Mouse (Mus musculus) limb, embryonic 15.5 days (tissue): ENCODE data around the gene Nrxn3. TPM values are rescaled to one million over a fixed set of nuclear protein-coding genes. Genes with fewer than 3 reads are reported as not detected.

ENCODE experiments used
- ATAC-seq: fragments of 200-750 bp; cut with Nextera tagmentation; 2 replicates; pipeline ENCODE4 v1.8.0; 2017; ENCODE audit warnings: low read depth, moderate TSS enrichment; ENCODE audit not compliant: insufficient number of reproducible peaks, low FRiP score, low TSS enrichment
- H3K27ac ChIP-seq: fragments of 300-500 bp; sonication (generic); 2 replicates; pipeline ENCODE4 v1.5.1; 2015; ENCODE audit warnings: moderate library complexity, mild to moderate bottlenecking, inconsistent platforms
- H3K27me3 ChIP-seq: fragments of 300-500 bp; sonication (generic); 2 replicates; pipeline ENCODE4 v1.6.1; 2015; ENCODE audit warnings: inconsistent platforms
- H3K36me3 ChIP-seq: fragments of 300-500 bp; sonication (generic); 2 replicates; pipeline ENCODE4 v1.6.1; 2015; ENCODE audit warnings: inconsistent platforms
- H3K4me1 ChIP-seq: fragments of 300-500 bp; sonication (generic); 2 replicates; pipeline ENCODE4 v1.6.1; 2015; ENCODE audit warnings: inconsistent platforms
- H3K4me2 ChIP-seq: fragments of 300-500 bp; sonication (generic); 2 replicates; pipeline ENCODE4 v1.6.1; 2015; ENCODE audit warnings: mild to moderate bottlenecking, inconsistent platforms
- H3K4me3 ChIP-seq: fragments of 300-500 bp; sonication (generic); 2 replicates; pipeline ENCODE4 v1.5.1; 2015; ENCODE audit warnings: mild to moderate bottlenecking, inconsistent platforms
- H3K9ac ChIP-seq: fragments of 300-500 bp; sonication (generic); 2 replicates; pipeline ENCODE4 v1.6.1; 2015; ENCODE audit warnings: inconsistent platforms
- H3K9me3 ChIP-seq: fragments of 300-500 bp; sonication (generic); 2 replicates; pipeline ENCODE4 v1.6.1; 2016; ENCODE audit warnings: inconsistent platforms
- WGBS: fragments of 180-500 bp; shearing (Covaris S2); methylation state at CpG from one replicate; pipeline ENCODE4 v1.1.7; 2015; 5-methylcytosine and 5-hydroxymethylcytosine counted together
- polyA plus RNA-seq: library from polyadenylated mRNA; unstranded; fragments of >200 nt; fragmentation: Nextera tagmentation; extraction: Ambion mirVana; gene quantifications from 2 replicates; pipeline ENCODE4 v1.2.1, GENCODE M21; 2015

The Nrxn3 gene
- polyA plus RNA-seq, 1 experiment from 2014 or later = 0.70 TPM

DNA sequence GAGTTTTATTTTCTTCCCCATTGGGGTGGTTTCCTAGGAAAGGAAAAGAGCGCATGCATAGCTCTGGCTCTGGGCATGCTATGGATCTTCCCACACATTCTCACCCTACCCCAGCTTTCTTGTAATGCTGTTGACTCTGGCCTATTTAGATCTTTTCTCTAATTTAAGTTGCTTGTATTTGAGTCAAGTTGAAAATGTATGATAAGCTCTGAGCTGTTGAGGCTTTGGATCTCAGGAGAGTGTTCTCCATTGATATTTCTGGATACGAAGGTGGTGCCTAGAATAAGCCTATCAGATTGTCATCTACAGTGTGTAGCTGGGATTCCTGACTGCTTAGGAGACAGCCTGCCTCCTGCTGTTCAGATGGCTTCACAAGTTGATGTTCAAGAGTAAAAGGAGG is 930.5 kb downstream of the Nrxn3 start:
- H3K4me3 ChIP-seq = no peak overlapping the region
- H3K9ac ChIP-seq = no peak overlapping the region
- WGBS = 85% methylated on average over 2 of the region's 2 CpGs
- no peak overlapping the region for H3K27ac ChIP-seq
- no peaks in the 10 kb centered on the region for H3K36me3 ChIP-seq
- ATAC-seq = no peak
- H3K9me3 ChIP-seq = no peaks in the 10 kb centered on the region
- no peak overlapping the region for H3K4me2 ChIP-seq
- H3K4me1 ChIP-seq = no peaks in the 10 kb centered on the region
- H3K27me3 ChIP-seq = no peaks in the 10 kb centered on the region

DNA sequence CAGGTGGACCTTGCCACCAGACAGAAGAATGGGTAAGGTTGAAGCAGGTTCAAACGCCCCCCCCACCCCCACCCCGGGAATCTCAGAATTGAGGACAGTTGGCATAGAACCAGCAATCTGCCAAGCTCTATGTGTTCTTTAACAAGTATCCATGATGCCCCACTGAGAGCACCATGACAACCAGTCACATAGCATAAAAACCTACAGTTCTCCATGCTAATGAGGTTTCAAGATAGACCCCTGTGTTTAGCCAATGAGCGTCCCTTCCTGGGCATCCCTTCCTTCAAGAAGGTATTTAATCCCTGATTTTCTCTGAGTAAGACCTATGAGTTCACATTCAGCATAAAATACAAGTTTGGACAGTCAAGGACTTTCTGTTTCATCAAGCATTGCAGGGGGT is 938.5 kb downstream of the Nrxn3 start:
- no peak overlapping the region for H3K9ac ChIP-seq
- no peaks in the 10 kb centered on the region for H3K36me3 ChIP-seq
- H3K27me3 ChIP-seq = no peaks in the 10 kb centered on the region
- WGBS = 87% methylated on average over 3 of the region's 3 CpGs
- H3K27ac ChIP-seq = no peak overlapping the region
- no peak overlapping the region for H3K4me3 ChIP-seq
- no peak for ATAC-seq
- no peak overlapping the region for H3K4me2 ChIP-seq
- no peaks in the 10 kb centered on the region for H3K9me3 ChIP-seq
- no peaks in the 10 kb centered on the region for H3K4me1 ChIP-seq

DNA sequence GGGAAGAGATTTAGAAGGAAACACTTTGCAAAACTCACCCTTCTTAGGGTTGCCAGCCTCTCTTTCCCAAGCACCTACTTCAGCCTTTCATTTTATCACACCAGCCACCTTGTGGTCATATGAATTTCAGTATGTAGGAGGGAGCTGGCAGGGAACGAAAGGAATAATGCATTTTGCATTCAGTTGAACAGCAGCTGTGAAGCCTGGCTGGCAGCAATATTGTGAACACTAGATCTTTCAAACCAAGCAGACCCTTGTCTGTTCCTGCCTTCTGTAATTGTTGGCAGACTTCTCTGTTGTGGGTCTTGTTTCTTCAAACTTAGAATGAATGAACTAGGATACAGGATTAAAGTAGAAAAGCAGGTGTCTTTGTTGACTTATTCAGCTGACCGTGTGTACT is 946.2 kb downstream of the Nrxn3 start:
- ATAC-seq = no peak
- no peak overlapping the region for H3K9ac ChIP-seq
- 44% methylated on average over 2 of the region's 2 CpGs for WGBS

DNA sequence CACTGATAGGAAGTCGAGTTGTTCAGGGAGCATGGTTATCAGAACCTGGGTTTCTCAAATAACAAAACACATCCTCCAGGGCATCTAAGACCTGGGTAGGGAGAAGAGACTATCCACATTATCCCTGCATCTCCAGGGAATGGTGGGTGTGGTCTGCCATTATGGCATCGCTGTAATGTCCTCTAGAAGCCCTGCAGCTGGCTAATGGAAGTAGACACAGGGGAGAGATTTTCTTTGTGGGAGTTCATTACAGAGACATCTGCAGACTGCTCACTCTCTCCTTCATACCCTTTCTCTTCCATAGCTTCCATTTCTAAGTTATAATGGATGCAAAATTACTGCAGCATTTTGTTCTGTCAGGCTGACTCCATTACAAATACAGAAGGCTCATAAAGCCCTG is 950.1 kb downstream of the Nrxn3 start:
- no peak overlapping the region for H3K4me3 ChIP-seq
- no peaks in the 10 kb centered on the region for H3K36me3 ChIP-seq
- H3K4me2 ChIP-seq = no peak overlapping the region
- 63% methylated on average over 2 of the region's 2 CpGs for WGBS
- no peak overlapping the region for H3K9ac ChIP-seq
- no peaks in the 10 kb centered on the region for H3K9me3 ChIP-seq
- H3K4me1 ChIP-seq = no peaks in the 10 kb centered on the region
- ATAC-seq = no peak
- H3K27me3 ChIP-seq = no peaks in the 10 kb centered on the region
- no peak overlapping the region for H3K27ac ChIP-seq

More for the DNA sequence above, 946.2 kb downstream of the Nrxn3 start:
- H3K4me3 ChIP-seq = no peak overlapping the region
- no peaks in the 10 kb centered on the region for H3K36me3 ChIP-seq
- H3K4me1 ChIP-seq = no peaks in the 10 kb centered on the region
- H3K27me3 ChIP-seq = no peaks in the 10 kb centered on the region
- no peak overlapping the region for H3K4me2 ChIP-seq
- H3K27ac ChIP-seq = no peak overlapping the region
- no peaks in the 10 kb centered on the region for H3K9me3 ChIP-seq

DNA sequence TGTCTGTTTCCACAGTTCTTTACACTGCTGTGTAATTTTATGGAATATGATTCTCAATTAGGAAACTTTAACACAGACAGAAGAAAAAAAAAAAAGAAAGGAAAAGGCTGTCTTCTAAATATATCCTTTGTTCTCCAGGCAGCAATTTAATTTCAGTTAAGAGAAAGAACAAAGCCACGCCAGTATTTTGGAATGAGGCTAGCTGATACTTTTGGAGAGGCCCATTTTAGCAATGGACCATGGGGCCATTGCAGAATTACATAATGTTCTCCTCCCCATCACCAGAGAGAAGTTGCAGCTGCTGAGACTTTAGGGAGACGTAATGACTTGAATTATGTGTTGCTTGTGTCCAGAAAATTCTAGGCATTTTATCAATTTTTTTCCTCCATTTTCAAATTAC is 963.0 kb downstream of the Nrxn3 start:
- Histone ChIP-seq H3K4me2 (no peak overlapping the region), H3K36me3 (no peaks in the 10 kb centered on the region), H3K4me3 (no peak overlapping the region), H3K27ac (no peak overlapping the region), H3K9ac (no peak overlapping the region), H3K9me3 (no peaks in the 10 kb centered on the region), H3K27me3 (no peaks in the 10 kb centered on the region), H3K4me1 (no peaks in the 10 kb centered on the region)
- 79% methylated on average over 2 of the region's 2 CpGs for WGBS
- no peak for ATAC-seq

DNA sequence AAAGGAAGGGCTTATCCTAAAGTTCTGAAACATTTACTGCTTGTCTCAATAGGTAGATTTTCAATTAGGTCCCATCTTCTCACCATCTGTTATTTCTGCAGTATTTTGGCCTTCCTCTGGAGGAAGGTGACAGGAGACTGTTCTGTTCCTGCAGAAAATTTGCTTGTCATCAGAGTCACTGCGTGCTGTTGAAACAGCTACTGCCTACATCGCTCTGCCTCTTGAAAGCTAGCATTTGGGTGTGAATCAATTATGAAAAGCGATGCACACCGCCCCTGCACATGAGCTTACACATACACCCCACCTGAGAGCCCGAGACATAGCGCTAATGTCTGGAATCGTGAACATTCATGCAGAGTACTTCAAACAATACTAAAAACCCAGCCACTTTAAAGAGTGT is 966.4 kb downstream of the Nrxn3 start:
- no peak for ATAC-seq
- Histone ChIP-seq H3K9me3 (no peaks in the 10 kb centered on the region), H3K27me3 (no peaks in the 10 kb centered on the region), H3K9ac (no peak overlapping the region), H3K36me3 (no peaks in the 10 kb centered on the region), H3K27ac (no peak overlapping the region), H3K4me2 (no peak overlapping the region), H3K4me1 (no peaks in the 10 kb centered on the region), H3K4me3 (no peak overlapping the region)
- WGBS = 87% methylated on average over 7 of the region's 7 CpGs

DNA sequence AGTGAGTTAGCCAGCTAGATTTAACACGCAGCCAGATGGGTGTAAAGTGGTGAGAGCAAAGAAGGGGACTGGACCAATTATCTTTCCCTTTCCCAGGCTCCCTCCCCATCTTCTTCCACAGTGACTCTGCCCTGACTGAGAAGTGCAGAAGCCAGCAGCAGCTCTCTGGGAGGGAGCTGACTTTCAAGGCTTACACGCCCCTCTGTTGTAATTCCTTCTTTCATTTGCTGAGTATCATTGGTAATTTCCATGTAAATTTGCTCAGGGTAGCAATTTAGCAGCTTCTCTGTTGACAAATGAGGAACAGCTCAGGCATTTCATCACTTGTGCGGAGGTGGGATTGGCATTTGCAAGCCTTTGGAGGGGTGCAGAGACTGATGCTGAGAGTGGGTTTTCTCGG is 976.8 kb downstream of the Nrxn3 start:
- Histone ChIP-seq H3K27ac (no peak overlapping the region), H3K27me3 (no peaks in the 10 kb centered on the region), H3K36me3 (no peaks in the 10 kb centered on the region), H3K9ac (no peak overlapping the region), H3K4me3 (no peak overlapping the region), H3K4me2 (no peak overlapping the region), H3K4me1 (no peaks in the 10 kb centered on the region), H3K9me3 (no peaks in the 10 kb centered on the region)
- ATAC-seq = no peak
- WGBS = 11% methylated on average over 4 of the region's 4 CpGs

DNA sequence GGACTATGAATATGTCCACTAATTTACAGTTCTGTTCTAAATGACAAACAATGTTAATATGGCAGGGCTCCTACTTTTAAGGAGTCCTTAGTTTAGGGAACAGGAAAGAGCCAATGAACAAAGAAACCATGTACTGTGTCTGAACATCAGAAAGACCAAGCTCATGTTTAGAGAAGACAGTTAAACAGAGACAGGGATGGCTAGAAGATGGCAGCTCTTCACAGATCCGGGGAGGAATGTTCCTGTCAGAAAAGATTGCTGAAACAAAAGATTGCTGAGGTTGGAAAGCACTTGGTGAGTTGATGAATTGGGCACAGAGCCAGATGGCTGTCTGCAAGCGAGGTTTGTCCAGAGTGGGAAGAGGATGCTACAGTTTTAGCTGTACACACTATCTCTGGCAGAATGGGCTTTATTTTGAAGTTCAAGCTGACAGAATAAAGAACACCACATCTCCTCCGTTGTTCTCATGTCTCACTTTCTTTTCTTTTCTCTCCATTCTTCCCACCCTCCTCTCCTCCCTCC is 978.3 kb downstream of the Nrxn3 start:
- WGBS = 53% methylated on average over 3 of the region's 3 CpGs
- no peaks in the 10 kb centered on the region for H3K27me3 ChIP-seq
- no peaks in the 10 kb centered on the region for H3K4me1 ChIP-seq
- H3K4me2 ChIP-seq = no peak overlapping the region
- ATAC-seq = no peak
- no peaks in the 10 kb centered on the region for H3K9me3 ChIP-seq
- no peak overlapping the region for H3K27ac ChIP-seq
- H3K9ac ChIP-seq = no peak overlapping the region
- no peaks in the 10 kb centered on the region for H3K36me3 ChIP-seq
- no peak overlapping the region for H3K4me3 ChIP-seq

DNA sequence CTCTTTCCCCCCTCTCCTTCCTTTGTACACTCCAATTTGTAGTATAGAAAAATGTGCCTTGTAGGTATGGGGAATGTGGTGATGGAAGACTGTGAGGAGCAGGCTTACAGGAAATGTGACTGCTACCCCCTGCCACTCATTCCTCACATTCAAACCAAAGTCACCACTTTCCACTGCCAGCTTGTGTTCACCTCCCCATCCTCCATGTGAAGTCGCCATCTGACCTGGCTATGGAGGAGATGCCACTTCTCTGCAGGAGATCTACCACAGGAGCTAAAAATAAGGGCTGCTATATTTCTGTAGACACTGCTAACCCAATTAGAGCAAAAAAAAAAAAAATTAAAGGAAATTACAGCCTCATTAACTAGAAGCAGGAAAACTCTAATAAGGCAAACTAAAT is 980.3 kb downstream of the Nrxn3 start:
- Histone ChIP-seq H3K4me1 (no peaks in the 10 kb centered on the region), H3K27ac (no peak overlapping the region), H3K27me3 (no peaks in the 10 kb centered on the region), H3K4me2 (no peak overlapping the region), H3K36me3 (no peaks in the 10 kb centered on the region), H3K9ac (no peak overlapping the region), H3K4me3 (no peak overlapping the region), H3K9me3 (no peaks in the 10 kb centered on the region)
- no peak for ATAC-seq
- WGBS = 59% methylated on average over 1 of the region's 1 CpGs

DNA sequence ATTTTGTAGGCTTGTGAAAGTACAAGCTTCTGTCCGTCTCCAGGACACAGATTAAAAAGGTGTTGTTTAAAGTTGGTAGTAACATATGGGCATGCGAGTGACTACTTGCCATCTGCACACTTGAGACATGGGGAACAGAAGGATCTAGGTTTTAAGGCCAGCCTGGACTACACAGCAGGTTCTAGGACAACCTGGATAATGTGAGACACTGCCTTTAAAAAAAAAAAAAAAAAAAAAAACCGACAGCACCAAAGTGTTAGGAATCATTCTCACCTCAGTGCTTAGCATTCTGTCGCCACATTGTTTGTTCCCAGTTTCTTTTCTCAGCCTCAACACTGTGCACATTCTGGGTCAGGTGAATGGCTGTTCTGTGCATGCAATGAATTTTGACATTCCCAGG is 985.2 kb downstream of the Nrxn3 start:
- H3K4me1 ChIP-seq = no peaks in the 10 kb centered on the region
- H3K9ac ChIP-seq = no peak overlapping the region
- WGBS = 67% methylated on average over 4 of the region's 4 CpGs
- no peaks in the 10 kb centered on the region for H3K36me3 ChIP-seq
- no peak overlapping the region for H3K27ac ChIP-seq
- no peaks in the 10 kb centered on the region for H3K27me3 ChIP-seq
- ATAC-seq = no peak
- no peak overlapping the region for H3K4me3 ChIP-seq
- no peak overlapping the region for H3K4me2 ChIP-seq
- H3K9me3 ChIP-seq = no peaks in the 10 kb centered on the region

DNA sequence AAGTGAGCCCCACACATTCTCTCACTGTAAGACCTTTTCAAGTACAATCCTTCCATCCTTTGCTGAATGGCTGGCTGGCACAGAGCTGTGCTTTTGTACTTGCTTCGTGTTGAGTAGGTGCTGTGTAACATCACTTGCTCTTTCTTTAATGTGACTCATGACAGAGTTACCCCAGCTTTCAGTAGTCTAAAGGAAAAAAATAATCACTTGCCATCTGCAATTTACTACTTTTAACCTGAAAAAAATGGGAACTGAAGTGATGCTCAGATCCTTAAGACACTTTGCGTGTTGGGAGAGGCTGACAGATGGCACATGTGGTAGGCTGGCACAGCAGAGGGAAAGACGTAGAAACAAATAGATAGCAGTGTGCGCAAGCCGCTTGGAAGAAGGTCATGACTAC is 987.8 kb downstream of the Nrxn3 start:
- no peaks in the 10 kb centered on the region for H3K36me3 ChIP-seq
- H3K27me3 ChIP-seq = no peaks in the 10 kb centered on the region
- WGBS = 88% methylated on average over 5 of the region's 5 CpGs
- no peak overlapping the region for H3K27ac ChIP-seq
- ATAC-seq = no peak
- no peaks in the 10 kb centered on the region for H3K4me1 ChIP-seq
- H3K9ac ChIP-seq = no peak overlapping the region
- no peaks in the 10 kb centered on the region for H3K9me3 ChIP-seq
- H3K4me3 ChIP-seq = no peak overlapping the region
- no peak overlapping the region for H3K4me2 ChIP-seq

DNA sequence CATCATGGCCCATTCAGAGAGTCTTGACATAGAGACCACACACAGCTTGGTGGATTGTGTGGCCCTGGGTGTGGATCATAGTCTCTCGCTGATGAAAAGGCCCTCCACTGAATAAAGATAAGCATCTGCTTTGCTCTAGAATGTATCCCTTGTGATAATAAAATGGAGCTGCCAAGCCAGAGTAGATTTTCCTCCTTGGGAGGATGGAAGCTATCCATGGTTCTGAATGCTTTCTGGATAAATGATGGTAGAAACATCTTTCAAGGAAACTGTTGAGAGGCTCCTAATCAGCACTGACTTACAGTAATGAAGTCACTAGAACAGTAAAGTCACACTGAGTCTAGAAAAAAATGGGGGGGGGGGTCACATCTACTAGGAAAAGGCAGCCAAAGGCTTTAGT is 989.1 kb downstream of the Nrxn3 start:
- no peak overlapping the region for H3K9ac ChIP-seq
- no peaks in the 10 kb centered on the region for H3K27me3 ChIP-seq
- H3K4me1 ChIP-seq = no peaks in the 10 kb centered on the region
- WGBS = 74% methylated on average over 1 of the region's 1 CpGs
- H3K36me3 ChIP-seq = no peaks in the 10 kb centered on the region
- no peaks in the 10 kb centered on the region for H3K9me3 ChIP-seq
- no peak for ATAC-seq
- H3K27ac ChIP-seq = no peak overlapping the region
- H3K4me3 ChIP-seq = no peak overlapping the region
- no peak overlapping the region for H3K4me2 ChIP-seq
